Mouse (Mus musculus): ENCODE results near the gene Patl1. TPM values are rescaled to one million over a fixed set of nuclear protein-coding genes. Genes with fewer than 3 reads are reported as not detected.

Gene Patl1
- polyA plus RNA-seq (2012) = 11.8 and 12.1 TPM in 2 replicates

GRCm38 (mm10) chr19:11912037-11912532, at the start of gene Patl1:
Patl1 (plus strand) TSS chr19:11912399.

GRCm38 (mm10) chr19:11875006-11875405, 37.2 kb upstream of the Patl1 start, which contains the start of gene Olfr1419:
Olfr1419 (minus strand) TSS chr19:11875106.

GRCm38 (mm10) chr19:11886265-11886664, 25.9 kb upstream of the Patl1 start, which contains the start of gene Olfr1420:
Olfr1420 (plus strand) TSS chr19:11886565.

GRCm38 (mm10) chr19:11965023-11965942, 53.1 kb downstream of the Patl1 start, which contains the start of gene Osbp:
Osbp (plus strand) TSS chr19:11965941.

Other genes starting within 250 kb of the Patl1 start
- 0.11 and 0.26 TPM in 2 replicates for gene Oosp1, start 221.2 kb upstream of the Patl1 start, polyA plus RNA-seq (2012)
- not detected in 2 replicates for gene Oosp3, start 215.3 kb upstream of the Patl1 start, polyA plus RNA-seq (2012)
- gene Gif, start 164.8 kb upstream of the Patl1 start, polyA plus RNA-seq (2012) = not detected in 2 replicates
- 19.4 and 19.9 TPM in 2 replicates for gene Mrpl16, start 142.0 kb upstream of the Patl1 start, polyA plus RNA-seq (2012)
- gene Stx3, start 93.0 kb upstream of the Patl1 start, polyA plus RNA-seq (2012) = 8.1 and 15.3 TPM in 2 replicates
- gene Olfr1417, start 73.2 kb upstream of the Patl1 start, polyA plus RNA-seq (2012) = not detected in 2 replicates
- gene Olfr1418, start 51.3 kb upstream of the Patl1 start, polyA plus RNA-seq (2012) = not detected in 2 replicates
- gene Olfr1419, start 37.3 kb upstream of the Patl1 start, polyA plus RNA-seq (2012) = not detected in 2 replicates
- gene Olfr1420, start 25.8 kb upstream of the Patl1 start, polyA plus RNA-seq (2012) = not detected in 2 replicates
- gene Osbp, start 53.5 kb downstream of the Patl1 start, polyA plus RNA-seq (2012) = 11.0 and 11.2 TPM in 2 replicates
- not detected in 2 replicates for gene Olfr1423, start 128.9 kb downstream of the Patl1 start, polyA plus RNA-seq (2012)
- gene Olfr1424, start 150.3 kb downstream of the Patl1 start, polyA plus RNA-seq (2012) = not detected in 2 replicates
- gene Olfr1425, start 165.3 kb downstream of the Patl1 start, polyA plus RNA-seq (2012) = not detected in 2 replicates
- gene Olfr1426, start 179.6 kb downstream of the Patl1 start, polyA plus RNA-seq (2012) = not detected in 2 replicates
- 0.03 TPM in 1 of 2 replicates, not detected in the other for gene Olfr1427, start 190.9 kb downstream of the Patl1 start, polyA plus RNA-seq (2012)
- gene Olfr1428, start 203.5 kb downstream of the Patl1 start, polyA plus RNA-seq (2012) = not detected in 2 replicates
- gene Olfr76, start 210.8 kb downstream of the Patl1 start, polyA plus RNA-seq (2012) = not detected in 2 replicates